Mouse (Mus musculus) neural tube, embryonic 10.5 days (tissue): ENCODE measurements around the gene Coro1b.

Source experiments
- DNase-seq: peaks from one replicate; pipeline ENCODE4 v3.0.0-alpha.2; 2017; ENCODE audit warnings: low spot score; ENCODE audit errors: extremely low spot score

The Coro1b gene

DNA sequence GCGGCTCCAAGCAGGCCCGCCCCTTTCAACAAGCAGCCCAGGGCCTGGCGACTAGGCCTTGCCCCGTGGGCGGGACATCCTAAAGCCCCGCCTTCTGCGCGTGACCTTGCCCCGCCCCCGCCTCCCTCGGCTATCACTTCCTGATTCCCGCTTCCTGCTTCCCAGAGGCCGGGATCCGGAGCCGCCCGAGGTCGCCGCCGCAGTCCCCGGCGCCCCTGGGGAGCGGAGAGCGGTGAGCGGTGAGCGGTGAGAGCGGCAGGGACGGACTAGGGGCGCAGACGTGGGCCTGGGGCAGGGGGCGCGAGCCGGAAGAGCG, at the start of gene Coro1b:
Coro1b (plus strand) TSS at position 129 of the 316 bp plus-strand sequence.
- peak; percentile 98 for DNase-seq

DNA sequence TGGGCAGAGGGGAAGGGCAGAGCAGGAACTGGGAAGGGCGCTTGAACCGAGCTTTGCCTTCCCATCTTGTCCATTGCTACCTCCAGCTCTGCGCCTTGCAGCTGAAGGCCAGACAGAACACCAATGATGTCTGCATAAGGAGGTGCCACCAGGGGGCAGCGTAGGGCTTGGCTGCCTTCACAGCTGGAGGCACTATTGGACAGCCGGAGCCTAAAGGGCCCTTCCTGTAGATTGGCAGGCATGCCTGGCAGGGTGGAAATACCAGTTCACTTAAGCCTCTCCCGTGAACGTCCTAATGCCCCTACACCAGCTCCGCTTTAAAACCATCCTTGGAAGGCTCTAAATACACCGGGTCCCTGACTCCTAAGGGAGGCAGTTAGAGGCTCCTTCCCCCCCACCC, 49.4 kb upstream of the Coro1b start:
- DNase-seq: peak; percentile 89

DNA sequence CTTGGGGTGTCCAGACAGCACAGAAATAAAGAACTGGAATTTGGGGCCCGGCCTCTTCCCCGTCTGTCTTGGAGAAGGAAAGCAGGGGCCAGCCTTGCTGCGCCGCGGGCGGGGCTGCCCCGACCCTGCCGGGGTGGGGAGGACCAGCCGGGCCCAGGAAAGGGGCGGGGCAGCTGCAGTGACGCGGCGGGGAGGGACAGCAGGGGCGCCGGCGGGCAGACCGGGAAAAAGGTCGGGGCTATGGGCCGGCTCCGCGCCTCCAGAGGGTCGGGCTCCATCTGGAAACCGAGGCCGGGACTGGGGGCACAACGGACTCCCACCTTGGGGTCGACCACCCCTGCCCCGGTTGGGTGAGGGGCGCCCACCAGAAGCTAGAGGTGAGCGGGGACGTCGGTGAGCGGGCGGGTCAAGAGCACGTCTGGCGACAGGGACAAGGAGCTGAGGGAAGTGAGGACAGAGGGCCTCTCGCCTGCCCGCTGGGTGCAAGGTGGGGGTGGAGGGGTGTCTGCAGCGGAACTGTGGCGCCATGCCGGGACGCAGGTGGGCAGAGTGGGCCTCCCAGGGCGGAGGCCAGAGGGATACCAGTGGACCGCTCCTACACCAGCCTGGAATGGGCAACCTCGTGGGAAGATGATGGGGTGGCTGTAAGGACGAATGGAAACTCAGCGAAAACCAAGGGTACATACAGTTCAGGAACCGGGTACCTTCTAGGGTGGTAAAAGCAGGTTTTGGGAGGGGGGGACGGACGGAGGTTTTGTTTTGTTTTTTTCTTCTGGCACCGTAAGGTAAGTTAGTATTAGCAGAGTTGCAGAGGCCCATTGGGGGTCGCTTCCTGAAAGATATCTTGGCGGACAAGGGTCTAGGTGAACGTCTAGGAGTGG, 48.3 kb upstream of the Coro1b start, which contains the start of gene Pitpnm1:
Pitpnm1 (plus strand) TSS at position 162 of the 881 bp plus-strand sequence.
- DNase-seq: peak; percentile 63

DNA sequence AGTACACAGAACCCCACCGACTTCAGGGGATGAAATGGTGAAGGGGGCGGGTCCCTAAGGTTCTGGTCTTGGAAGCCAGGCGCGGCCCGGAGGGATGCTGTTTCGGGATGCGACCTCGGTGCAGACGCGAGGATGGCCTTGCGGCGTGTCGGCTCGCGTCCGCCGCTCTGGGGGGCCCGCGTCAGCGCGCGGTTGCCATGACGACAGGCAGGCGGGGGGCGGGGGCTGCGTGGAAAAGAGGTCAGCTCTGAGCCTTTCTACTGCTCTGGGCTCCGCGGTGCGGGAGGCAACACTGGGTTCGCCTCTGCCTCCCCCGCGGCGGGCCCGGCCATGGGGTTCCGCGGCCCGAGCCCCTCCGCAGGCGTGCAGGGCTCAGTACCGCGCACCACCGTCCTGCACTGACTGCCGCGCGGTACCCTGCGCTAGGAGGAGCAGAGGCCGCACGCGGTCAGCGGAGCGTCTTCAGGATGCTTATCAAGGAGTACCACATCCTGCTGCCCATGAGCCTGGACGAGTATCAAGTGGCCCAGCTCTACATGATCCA, 47.6 kb upstream of the Coro1b start:
- DNase-seq: peak; percentile 66

DNA sequence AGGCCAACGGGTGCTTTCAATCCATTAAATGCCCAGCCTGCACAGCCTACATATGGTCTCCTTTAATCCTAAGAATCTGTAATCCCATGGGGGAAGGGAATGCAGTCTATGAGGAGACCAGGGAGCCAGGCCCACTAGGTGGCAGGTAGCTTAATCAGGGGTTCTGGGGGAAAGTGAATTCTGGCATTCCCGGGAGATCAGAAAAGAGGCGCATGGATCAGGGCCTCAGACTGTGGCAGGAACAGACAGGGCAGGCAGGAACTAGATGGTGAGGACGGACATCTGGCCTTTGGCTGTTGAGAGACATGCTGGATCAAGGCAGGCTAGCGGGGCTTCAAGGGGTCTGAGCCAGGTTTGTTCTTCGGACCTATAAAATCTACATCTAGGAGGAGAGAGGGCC, 47.0 kb upstream of the Coro1b start:
- no peak for DNase-seq

DNA sequence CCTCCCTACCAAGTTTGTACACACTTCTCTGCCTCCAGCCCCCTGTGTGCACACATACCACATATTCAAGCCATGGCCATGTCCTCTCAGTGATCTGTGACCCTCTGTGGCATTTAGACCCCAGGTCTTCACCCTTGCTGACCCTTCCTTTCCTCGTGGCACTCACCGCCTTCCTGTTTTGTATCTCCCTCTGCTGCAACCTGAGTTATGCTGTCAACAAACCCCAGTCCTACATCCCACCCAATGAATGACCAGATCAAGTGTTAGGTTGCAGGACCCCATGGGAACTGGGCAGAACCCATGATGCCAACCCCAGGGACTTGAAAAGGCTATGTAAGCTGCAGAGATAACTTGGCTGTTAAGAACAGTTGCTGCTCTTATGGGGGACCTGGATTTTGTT, 46.4 kb upstream of the Coro1b start:
- DNase-seq: no peak

DNA sequence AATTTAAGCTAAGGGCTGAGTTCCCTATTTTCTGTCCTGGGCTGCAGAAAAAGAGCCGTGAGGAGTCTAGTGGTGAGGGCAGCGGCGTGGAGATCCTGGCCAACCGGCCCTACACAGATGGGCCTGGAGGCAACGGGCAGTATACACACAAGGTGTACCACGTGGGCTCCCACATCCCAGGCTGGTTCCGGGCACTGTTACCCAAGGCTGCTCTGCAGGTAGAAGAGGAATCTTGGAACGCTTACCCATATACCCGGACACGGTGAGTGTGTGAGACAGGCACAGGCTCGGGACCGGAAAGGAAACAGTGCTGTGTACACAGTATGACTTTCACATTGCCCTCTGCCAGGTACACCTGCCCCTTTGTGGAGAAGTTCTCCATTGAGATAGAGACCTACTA, 45.8 kb upstream of the Coro1b start:
- DNase-seq: no peak

DNA sequence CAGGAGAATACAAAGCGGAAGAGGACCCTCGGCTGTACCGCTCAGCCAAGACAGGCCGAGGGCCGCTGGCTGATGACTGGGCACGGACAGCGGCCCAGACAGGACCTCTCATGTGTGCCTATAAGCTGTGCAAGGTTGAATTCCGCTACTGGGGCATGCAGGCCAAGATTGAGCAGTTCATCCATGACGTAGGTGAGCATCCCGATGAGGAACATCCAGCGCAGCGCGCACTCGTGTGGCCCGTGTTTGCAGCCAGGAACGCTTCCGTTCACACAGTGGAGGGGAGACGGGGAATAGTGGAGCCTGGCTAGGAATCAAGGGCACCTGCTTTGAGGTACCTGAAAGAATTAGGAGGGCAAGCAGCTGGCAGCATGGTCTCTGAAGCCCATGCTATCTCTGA, 45.1 kb upstream of the Coro1b start:
- DNase-seq: no peak

DNA sequence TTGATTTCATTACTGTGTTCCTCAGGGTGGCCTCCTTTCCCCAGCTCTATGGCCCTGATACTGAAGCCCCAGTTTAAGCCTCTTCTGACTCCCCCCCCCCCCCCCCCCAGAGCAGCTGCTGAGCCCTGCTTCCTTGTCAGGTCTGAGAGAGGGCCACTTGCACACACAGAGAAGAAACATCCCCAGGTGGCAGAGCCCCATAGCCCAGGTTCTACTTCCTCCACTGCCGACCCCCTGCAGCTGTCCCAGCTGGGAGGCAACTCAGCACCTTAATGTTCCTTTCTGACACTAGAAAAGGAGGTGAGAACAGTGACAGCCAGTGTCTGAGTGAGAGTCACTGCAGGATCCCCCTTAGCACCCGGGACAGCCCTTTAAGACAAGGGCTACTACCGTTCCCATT, 44.6 kb upstream of the Coro1b start:
- no peak for DNase-seq

DNA sequence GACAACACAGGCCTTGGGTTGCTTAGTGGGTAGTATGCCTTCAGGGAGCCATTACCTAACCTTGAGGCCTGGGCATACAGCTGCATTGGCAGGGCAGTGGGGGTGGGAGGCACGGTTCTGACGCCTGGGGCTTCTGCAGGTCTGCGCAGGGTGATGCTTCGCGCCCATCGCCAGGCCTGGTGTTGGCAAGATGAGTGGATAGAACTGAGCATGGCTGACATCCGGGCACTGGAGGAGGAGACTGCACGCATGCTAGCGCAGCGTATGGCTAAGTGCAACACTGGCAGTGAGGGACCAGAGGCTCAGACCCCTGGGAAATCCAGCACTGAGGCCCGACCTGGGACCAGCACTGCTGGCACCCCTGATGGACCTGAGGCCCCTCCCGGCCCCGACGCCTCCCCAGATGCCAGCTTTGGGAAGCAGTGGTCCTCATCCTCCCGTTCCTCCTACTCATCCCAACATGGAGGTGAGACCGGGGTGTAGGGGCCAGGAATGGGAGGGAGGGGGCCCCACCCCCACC, 43.7 kb upstream of the Coro1b start:
- no peak for DNase-seq

DNA sequence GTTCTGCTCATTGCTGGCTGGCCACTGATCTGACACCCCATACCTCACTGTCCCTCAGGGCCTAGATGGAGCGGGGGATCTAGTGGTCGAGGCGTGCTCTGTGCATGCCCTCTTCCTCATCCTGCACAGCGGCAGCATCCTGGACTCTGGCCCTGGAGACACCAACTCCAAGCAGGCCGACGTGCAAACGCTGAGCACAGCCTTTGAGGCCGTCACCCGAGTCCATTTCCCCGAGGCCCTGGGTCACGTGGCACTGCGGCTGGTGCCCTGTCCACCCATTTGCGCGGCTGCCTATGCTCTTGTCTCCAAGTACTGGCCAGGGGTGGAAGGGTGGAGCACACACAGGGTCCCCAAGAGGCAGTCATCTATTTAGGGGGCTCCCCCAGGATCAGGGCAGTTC, 41.8 kb upstream of the Coro1b start:
- DNase-seq: no peak

DNA sequence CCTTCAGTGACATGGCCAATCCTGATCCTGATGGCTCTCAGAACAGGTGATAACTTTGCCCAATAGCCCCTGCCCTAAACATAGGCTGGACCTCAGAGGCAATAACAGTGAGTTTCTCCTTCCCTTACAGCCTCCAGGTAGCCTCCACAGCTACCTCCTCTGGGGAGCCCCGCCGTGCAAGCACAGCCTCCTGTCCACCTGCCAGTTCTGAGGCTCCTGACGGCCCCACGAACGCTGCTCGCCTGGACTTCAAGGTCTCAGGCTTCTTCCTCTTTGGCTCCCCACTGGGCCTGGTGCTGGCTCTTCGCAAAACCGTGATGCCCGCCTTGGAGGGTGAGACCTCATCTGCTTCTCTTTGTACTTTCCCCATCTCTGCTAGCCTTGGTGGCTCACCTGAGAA, 39.9 kb upstream of the Coro1b start:
- no peak for DNase-seq

DNA sequence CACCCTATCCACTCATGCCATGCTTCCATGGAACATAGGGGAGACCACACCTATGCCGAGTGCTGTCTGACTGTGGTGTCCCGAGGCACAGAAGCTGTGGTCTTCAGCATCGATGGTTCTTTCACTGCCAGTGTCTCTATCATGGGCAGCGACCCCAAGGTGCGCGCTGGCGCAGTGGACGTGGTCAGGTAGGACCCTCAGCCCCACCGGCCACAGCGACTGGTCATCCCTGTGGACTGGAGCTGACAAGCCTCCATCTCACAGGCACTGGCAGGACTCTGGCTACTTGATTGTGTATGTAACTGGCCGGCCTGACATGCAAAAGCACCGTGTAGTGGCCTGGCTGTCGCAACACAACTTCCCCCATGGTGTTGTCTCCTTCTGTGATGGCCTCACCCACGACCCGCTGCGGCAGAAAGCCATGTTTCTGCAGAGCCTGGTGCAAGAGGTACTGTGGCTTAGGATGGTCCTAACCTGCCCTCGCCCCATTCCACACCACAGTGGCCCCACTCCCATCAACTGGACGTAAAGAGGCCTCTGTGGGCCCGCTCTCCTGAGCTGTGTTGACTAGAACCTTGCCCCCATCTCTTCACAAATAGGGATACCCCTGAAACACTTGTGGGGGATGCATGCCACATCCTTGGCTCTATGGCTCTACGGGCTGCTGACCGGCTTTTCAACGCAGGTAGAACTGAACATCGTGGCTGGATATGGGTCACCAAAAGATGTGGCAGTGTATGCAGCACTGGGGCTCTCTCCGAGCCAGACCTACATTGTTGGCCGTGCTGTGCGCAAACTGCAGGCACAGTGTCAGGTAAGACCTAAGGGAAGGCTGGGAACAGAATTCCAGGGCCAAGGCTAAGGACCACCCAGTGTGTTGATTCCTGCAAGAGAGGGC, 36.1 kb upstream of the Coro1b start:
- no peak for DNase-seq

DNA sequence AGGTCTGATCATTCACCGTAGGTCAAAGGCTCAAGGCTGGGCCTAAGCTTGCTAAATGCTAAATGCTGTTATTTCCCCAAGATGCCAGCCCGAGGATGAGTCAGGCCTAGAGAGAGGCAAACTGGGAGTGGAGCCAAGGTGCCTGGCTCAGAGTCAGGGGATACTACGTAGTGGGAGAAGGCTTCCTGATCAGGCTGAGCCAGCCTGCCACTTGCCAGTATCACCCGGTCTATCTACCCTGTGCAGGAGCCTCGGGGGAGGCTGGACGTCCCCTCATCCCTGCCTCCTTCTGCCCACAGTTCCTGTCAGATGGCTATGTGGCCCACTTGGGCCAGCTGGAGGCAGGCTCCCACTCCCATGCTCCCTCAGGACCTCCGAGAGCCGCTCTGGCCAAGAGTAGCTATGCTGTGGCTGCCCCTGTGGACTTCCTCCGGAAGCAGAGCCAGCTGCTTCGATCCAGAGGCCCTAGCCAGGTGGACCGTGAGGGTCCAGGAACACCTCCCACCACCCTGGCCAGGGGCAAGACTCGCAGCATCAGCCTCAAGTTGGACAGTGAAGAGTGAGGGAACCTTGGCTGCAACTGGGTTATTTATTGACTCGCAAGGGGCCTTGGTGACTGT, 35.1 kb upstream of the Coro1b start:
- DNase-seq: no peak

DNA sequence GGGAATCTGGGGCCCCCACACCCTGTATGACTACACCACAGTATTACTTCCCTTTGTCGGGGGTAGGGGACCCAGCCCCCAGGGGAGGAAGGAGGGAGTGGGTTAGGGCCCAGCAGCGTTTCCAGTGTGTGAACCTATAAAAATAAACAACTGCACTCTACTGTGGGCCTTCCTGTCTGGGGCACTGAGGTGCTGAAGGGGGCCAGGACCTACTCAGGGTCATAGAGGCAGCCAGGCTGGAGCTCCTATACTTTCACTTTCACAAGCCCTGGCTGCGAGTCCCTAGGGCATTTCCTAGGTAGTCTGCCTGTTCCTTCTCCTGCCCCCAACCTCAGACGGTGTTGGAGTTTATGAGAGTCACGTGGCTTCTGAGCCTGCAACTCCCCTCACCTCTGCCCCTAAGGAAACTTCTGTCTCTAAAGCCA, 34.6 kb upstream of the Coro1b start:
- DNase-seq: no peak

DNA sequence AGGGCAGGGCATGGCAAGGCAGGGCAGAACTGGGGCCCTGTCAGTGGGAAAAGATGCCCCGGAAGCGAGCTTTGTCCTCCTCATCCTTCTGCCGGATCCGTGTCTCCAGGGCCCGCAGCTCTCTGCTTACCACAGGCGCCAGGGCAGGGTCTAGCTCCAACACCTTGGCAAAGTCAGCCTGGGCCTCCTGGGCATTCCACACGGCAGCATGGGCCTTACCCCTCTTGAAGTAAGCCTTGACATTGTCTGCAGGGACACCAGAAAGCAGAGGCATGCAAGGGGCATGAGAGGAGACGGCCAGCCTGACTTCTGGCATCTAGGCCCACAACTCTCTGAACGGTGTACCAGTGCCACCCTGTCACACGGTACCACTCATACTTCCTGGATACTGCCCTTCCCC, 33.9 kb upstream of the Coro1b start:
- no peak for DNase-seq

DNA sequence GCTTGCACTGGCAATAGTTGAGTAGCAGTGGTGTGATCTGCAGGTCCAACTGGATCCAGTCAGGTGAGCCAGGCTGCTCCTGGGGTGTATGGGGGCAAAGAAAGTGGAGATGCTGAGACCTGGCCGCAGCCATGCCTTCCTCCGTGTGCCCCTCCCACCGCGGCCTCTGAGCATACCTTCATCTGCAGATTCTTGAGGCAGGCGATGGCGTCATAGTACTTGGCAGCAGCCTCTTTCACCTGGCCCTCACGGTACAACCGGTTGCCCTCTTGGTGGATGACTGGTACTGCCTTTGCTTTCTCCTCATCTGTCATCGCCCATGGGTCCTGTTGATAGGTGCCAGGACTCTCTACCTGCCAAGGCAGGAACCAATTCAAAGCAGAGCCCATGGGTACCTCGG, 33.3 kb upstream of the Coro1b start:
- DNase-seq: no peak

DNA sequence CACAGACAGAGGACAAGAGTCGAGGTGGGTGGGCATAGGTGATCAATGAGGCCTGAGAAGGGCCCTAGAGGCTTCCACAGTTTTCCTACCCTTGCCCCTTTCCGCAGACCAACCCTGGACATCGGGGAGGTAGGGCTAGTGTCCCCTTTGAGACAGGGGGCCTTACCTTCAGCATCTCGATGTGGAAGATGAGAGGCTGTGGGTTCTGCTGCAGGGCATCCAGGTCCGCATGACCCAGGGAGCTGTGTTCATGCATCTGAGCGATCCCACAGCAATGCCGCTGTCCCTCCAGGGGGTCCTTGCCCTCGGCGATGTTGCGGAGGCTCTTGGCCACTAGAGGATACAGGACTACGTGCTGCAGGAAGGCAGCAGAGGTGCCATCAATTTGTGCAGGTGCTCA, 32.6 kb upstream of the Coro1b start:
- DNase-seq: no peak

DNA sequence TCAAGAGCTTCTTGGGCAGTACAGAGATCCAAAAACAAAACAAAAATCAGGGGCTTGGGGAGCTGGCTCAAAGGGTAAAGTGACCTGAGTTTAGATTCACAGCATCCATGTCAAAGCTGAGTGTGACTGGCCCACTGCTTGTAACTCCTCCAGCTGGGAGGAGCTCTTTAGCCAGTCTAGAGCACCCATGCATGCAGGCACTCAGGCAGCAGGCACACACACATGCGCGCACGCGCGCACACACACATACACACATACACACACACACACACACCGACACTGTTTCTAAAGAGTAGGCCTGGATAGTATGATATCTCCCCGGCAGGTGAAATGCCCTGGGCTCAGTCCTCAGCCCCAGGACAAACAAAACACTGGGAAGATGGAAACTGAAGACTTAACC, 31.4 kb upstream of the Coro1b start:
- DNase-seq: no peak

DNA sequence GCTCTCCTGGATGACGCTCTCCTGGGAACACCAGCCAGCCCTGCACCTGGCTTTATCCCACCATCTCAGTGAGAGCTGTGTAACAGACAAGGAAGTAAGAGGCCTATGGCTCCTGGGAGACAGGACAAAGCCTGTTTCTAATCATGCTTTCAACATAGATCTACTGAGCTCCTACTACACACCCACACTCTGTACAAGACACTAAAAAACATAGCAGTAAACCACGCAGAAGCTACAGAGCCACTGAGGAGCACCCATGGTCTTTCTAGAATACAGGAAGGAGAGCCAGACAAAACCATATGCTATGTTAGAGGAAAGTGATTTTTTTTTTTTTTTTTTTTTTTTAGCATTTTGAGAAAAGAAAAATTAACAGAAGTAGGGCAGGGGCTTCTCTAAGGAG, 30.1 kb upstream of the Coro1b start:
- DNase-seq: no peak

DNA sequence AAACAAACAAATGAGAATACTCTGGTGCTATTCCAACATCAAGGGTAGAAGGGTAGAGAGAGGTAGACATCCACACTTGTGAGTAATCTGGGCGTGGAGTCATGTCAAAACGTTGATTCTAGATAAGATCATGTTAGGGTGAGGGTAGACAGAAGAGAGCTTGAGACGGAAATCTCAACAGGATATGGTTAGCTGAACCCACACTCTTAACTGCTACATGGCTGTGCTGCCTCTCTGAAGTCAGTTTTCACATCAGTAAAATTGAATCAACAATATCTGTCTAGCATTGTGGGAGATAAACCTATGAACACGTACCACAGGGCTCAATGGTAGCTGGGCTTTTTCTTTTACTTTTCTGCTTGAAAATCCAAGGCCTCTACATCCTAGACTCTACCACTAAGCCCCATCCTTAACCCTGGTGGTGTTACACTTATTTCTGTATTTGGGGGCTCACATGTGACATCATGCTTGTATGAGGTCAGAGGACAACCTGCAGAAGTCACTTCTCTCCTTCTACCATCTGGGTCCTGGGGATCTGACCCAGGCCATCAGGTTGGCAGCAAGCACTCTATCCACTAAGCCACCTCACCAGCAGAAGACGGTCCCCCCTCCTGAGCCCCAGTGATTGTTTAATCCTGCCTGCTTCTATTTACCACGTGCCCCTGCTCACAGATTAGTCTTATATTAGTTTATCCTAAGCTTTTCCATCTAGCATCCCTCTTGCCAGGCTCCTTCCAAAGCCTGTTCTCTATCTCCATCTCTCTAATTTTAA, 28.5 kb upstream of the Coro1b start:
- no peak for DNase-seq
